In genomic region chr14:124566445-124566844, GRCm38 (mm10) we compare ENCODE assay signal across 18 mouse cellular contexts.
DNase-seq lines count a peak whose midpoint lies in the region; ATAC-seq and TF ChIP-seq lines count a peak whose summit lies in the region.
"Had no signal": no experiment of that assay in that cellular context is flagged by ENCODE, and none has a peak within 500 bp of the region (broad histone marks: within the 10 kb centered on the region; RNA-seq: fewer than 3 reads in every experiment).

No protein-coding gene starts in this region.

- H3K36me3 ChIP-seq in hindbrain, postnatal 0 days (ENCODE audit: insufficient read depth, low read length), result no peaks in the 10 kb centered on the region
- no peaks in the 10 kb centered on the region for H3K36me3 ChIP-seq in hindbrain, embryonic 16.5 days (ENCODE audit: control insufficient read depth, insufficient read depth, low read length)
- H3K36me3 ChIP-seq: embryonic facial prominence, embryonic 10.5 days; limb, embryonic 15.5 days; midbrain, embryonic 13.5 days had no signal

- peak; percentile 3 for DNase-seq in hindbrain, postnatal 0 days (ENCODE audit: low spot score)
- peak; percentile 72 for DNase-seq in cerebellum, adult 11 months
- peak; percentile 78 for DNase-seq in cerebellum, adult 8-10 months
- DNase-seq in heart, postnatal 10 days, result peak; percentile 33 to 50
- no peak for DNase-seq in spleen, adult 12 weeks (ENCODE audit: low spot score)
- no peak for DNase-seq in urinary bladder, postnatal 10 days (ENCODE audit: low spot score)
- DNase-seq: adrenal gland, postnatal 36 days; gastrocnemius, postnatal 36 days; kidney, adult 2 months; kidney, postnatal 36 days; thymus, adult 18-20 months had no signal

- no peak overlapping the region for H3K27ac ChIP-seq in hindbrain, postnatal 0 days
- no peak overlapping the region for H3K27ac ChIP-seq in hindbrain, embryonic 16.5 days (ENCODE audit: low read depth, low read length)
- H3K27ac ChIP-seq: embryonic facial prominence, embryonic 10.5 days; limb, embryonic 15.5 days; midbrain, embryonic 13.5 days had no signal

- intact Hi-C loops in heart, postnatal 10 days (cut with DNase I), result loop anchor here (10.0 kb wide), 1 partner anchor 152 kb away; no protein-coding TSS in a partner anchor

- no peak for ATAC-seq in hindbrain, postnatal 0 days
- no peak for ATAC-seq in hindbrain, embryonic 16.5 days
- ATAC-seq: activated CD4-positive, CD25-positive, alpha-beta regulatory T cell, adult 4 months; forebrain, embryonic 14.5 days; midbrain, embryonic 13.5 days; Patski had no signal

- no peak overlapping the region for H3K4me3 ChIP-seq in hindbrain, postnatal 0 days (ENCODE audit: low read length)
- no peak overlapping the region for H3K4me3 ChIP-seq in hindbrain, embryonic 16.5 days (ENCODE audit: low read length)
- H3K4me3 ChIP-seq: embryonic facial prominence, embryonic 10.5 days; limb, embryonic 15.5 days; midbrain, embryonic 13.5 days had no signal

- no peaks in the 10 kb centered on the region for H3K27me3 ChIP-seq in hindbrain, postnatal 0 days (ENCODE audit: insufficient read depth, low read length)
- H3K27me3 ChIP-seq in hindbrain, embryonic 16.5 days (replicated peaks; ENCODE audit: control insufficient read depth, insufficient read depth, low read length), result no peaks in the 10 kb centered on the region
- H3K27me3 ChIP-seq: limb, embryonic 15.5 days; midbrain, embryonic 13.5 days; Patski had no signal

- peaks cover 4% of the 10 kb centered on the region; the same call in 1 of the 2 replicates for H3K4me1 ChIP-seq in hindbrain, postnatal 0 days (ENCODE audit: insufficient read depth, low read length)
- no peaks in the 10 kb centered on the region for H3K4me1 ChIP-seq in hindbrain, embryonic 16.5 days (ENCODE audit: control insufficient read depth, insufficient read depth, low read depth, low read length)
- H3K4me1 ChIP-seq: embryonic facial prominence, embryonic 10.5 days; limb, embryonic 15.5 days; midbrain, embryonic 13.5 days had no signal

- 40% methylated on average over 1 of the region's 1 CpGs for WGBS in hindbrain, postnatal 0 days
- WGBS in hindbrain, embryonic 16.5 days, result 79% methylated on average over 1 of the region's 1 CpGs

- no peak for TF ChIP-seq CTCF in hindbrain, postnatal 0 days (IDR thresholded peaks at IDR 0.05; ENCODE audit: low read depth)

- H3K9ac ChIP-seq in hindbrain, postnatal 0 days (replicated peaks; ENCODE audit: low read length), result no peak overlapping the region
- no peak overlapping the region for H3K9ac ChIP-seq in hindbrain, embryonic 16.5 days (ENCODE audit: low read depth, low read length)
- H3K9ac ChIP-seq: limb, embryonic 15.5 days; midbrain, embryonic 13.5 days had no signal

- H3K4me2 ChIP-seq in hindbrain, postnatal 0 days (ENCODE audit: low read depth, low read length), result no peak overlapping the region
- H3K4me2 ChIP-seq in hindbrain, embryonic 16.5 days (ENCODE audit: low read length), result no peak overlapping the region
- H3K4me2 ChIP-seq: limb, embryonic 15.5 days; midbrain, embryonic 13.5 days had no signal

- no peaks in the 10 kb centered on the region for H3K9me3 ChIP-seq in hindbrain, postnatal 0 days (ENCODE audit: low read length)
- no peaks in the 10 kb centered on the region for H3K9me3 ChIP-seq in hindbrain, embryonic 16.5 days (ENCODE audit: control insufficient read depth, low read length)
- H3K9me3 ChIP-seq: embryonic facial prominence, embryonic 10.5 days; limb, embryonic 15.5 days; midbrain, embryonic 13.5 days had no signal

Comparison
In these comparisons a context has a peak if more than half of its experiments do, and no peak if none do; other contexts are left out.
1. DNase-seq: peak in hindbrain, postnatal 0 days (single experiment), cerebellum, adult 11 months (single experiment), cerebellum, adult 8-10 months (single experiment) and heart, postnatal 10 days (2 of 2); none in spleen, adult 12 weeks (single experiment) and urinary bladder, postnatal 10 days (single experiment).